Mouse (Mus musculus): ENCODE data around the gene Mia. TPM values are rescaled to one million over a fixed set of nuclear protein-coding genes. Genes with fewer than 3 reads are reported as not detected.

The Mia gene
- total and polyA plus RNA-seq, 2 experiments from 2014 or later: 17.4 to 32.8 TPM

GRCm38 (mm10) chr7:27166229-27166613 lies 14.7 kb downstream of the Mia start:
- no peaks in the 10 kb centered on the region for H3K9me3 ChIP-seq (ENCODE audit: low read length)
- peak overlapping the region; percentile 92 for H3K9ac ChIP-seq
- H3K36me3 ChIP-seq (ENCODE audit: insufficient read depth): peaks cover 18% of the 10 kb centered on the region
- peak overlapping the region; percentile 90 for H3K4me3 ChIP-seq (ENCODE audit: low read depth, low read length)
- under 1% methylated on average over 27 of the region's 43 CpGs for WGBS
- no peaks in the 10 kb centered on the region for H3K27me3 ChIP-seq (ENCODE audit: insufficient read depth, low read length)
- peak; percentile 87 for DNase-seq
- peak; percentile 69 for ATAC-seq
- H3K4me1 ChIP-seq (ENCODE audit: insufficient read depth): peaks cover 24% of the 10 kb centered on the region
- no peak for TF ChIP-seq CTCF (IDR thresholded peaks at IDR 0.05; ENCODE audit: low read depth)
- peak overlapping the region; percentile 75 for H3K4me2 ChIP-seq (ENCODE audit: low read depth)
- peak overlapping the region; percentile 97 for H3K27ac ChIP-seq (ENCODE audit: low read depth, low read length)

GRCm38 (mm10) chr7:27165696-27166095 lies 15.3 kb downstream of the Mia start:
- peak overlapping the region; percentile 97 for H3K27ac ChIP-seq (ENCODE audit: low read depth, low read length)
- H3K4me1 ChIP-seq (ENCODE audit: insufficient read depth): peaks cover 24% of the 10 kb centered on the region
- 2% methylated on average over 8 of the region's 8 CpGs for WGBS
- H3K9me3 ChIP-seq (ENCODE audit: low read length): no peaks in the 10 kb centered on the region
- peaks cover 17% of the 10 kb centered on the region for H3K36me3 ChIP-seq (ENCODE audit: insufficient read depth)
- H3K27me3 ChIP-seq (ENCODE audit: insufficient read depth, low read length): no peaks in the 10 kb centered on the region
- peak overlapping the region; percentile 92 for H3K9ac ChIP-seq
- TF ChIP-seq CTCF (IDR thresholded peaks at IDR 0.05; ENCODE audit: low read depth): no peak
- peak overlapping the region; percentile 75 for H3K4me2 ChIP-seq (ENCODE audit: low read depth)
- ATAC-seq: peak; percentile 5; the same call in 1 of the 2 replicates
- H3K4me3 ChIP-seq (ENCODE audit: low read depth, low read length): peak overlapping the region; percentile 90
- no peak for DNase-seq

- Histone ChIP-seq H3K27me3 (ENCODE audit: insufficient read depth, low read length) (no peaks in the 10 kb centered on the region), H3K9ac (peak overlapping the region; percentile 92), H3K4me2 (ENCODE audit: low read depth) (peak overlapping the region; percentile 75), H3K36me3 (ENCODE audit: insufficient read depth) (peaks cover 17% of the 10 kb centered on the region), H3K4me1 (ENCODE audit: insufficient read depth) (peaks cover 24% of the 10 kb centered on the region), H3K4me3 (ENCODE audit: low read depth, low read length) (peak overlapping the region; percentile 90), H3K9me3 (ENCODE audit: low read length) (no peaks in the 10 kb centered on the region), H3K27ac (ENCODE audit: low read depth, low read length) (no peak overlapping the region)
- DNase-seq: no peak
- no peak for ATAC-seq
- WGBS: 71% methylated on average over 23 of the region's 23 CpGs
- 0 out of 2 replicates have a peak, but pooled peaks have one; percentile 4 for TF ChIP-seq CTCF (IDR thresholded peaks at IDR 0.05; ENCODE audit: low read depth)
These were observed 15.8 kb downstream of the Mia start for GRCm38 (mm10) chr7:27165007-27165655.

GRCm38 (mm10) chr7:27164112-27164947 lies 16.6 kb downstream of the Mia start:
- no peak for TF ChIP-seq CTCF (IDR thresholded peaks at IDR 0.05; ENCODE audit: low read depth)
- ATAC-seq (no peak), DNase-seq (no peak)
- Histone ChIP-seq H3K4me2 (ENCODE audit: low read depth) (peak overlapping the region; percentile 75), H3K4me1 (ENCODE audit: insufficient read depth) (peaks cover 24% of the 10 kb centered on the region), H3K36me3 (ENCODE audit: insufficient read depth) (peaks cover 20% of the 10 kb centered on the region), H3K4me3 (ENCODE audit: low read depth, low read length) (no peak overlapping the region), H3K9me3 (ENCODE audit: low read length) (no peaks in the 10 kb centered on the region), H3K9ac (peak overlapping the region; percentile 92), H3K27ac (ENCODE audit: low read depth, low read length) (no peak overlapping the region), H3K27me3 (ENCODE audit: insufficient read depth, low read length) (no peaks in the 10 kb centered on the region)
- 86% methylated on average over 33 of the region's 33 CpGs for WGBS

GRCm38 (mm10) chr7:27163450-27163805 lies 17.5 kb downstream of the Mia start:
- Histone ChIP-seq H3K36me3 (ENCODE audit: insufficient read depth) (peaks cover 26% of the 10 kb centered on the region), H3K9me3 (ENCODE audit: low read length) (no peaks in the 10 kb centered on the region), H3K27ac (ENCODE audit: low read depth, low read length) (no peak overlapping the region), H3K4me2 (ENCODE audit: low read depth) (peak overlapping the region; percentile 75), H3K27me3 (ENCODE audit: insufficient read depth, low read length) (no peaks in the 10 kb centered on the region), H3K9ac (peak overlapping the region; percentile 28; the same call in 1 of the 2 replicates), H3K4me1 (ENCODE audit: insufficient read depth) (peaks cover 24% of the 10 kb centered on the region), H3K4me3 (ENCODE audit: low read depth, low read length) (no peak overlapping the region)
- no peak for DNase-seq
- no peak for TF ChIP-seq CTCF (IDR thresholded peaks at IDR 0.05; ENCODE audit: low read depth)
- no peak for ATAC-seq
- WGBS: 80% methylated on average over 5 of the region's 5 CpGs

- H3K9me3 ChIP-seq (ENCODE audit: low read length): no peaks in the 10 kb centered on the region
- H3K4me1 ChIP-seq (ENCODE audit: insufficient read depth): peaks cover 24% of the 10 kb centered on the region
- no peak overlapping the region for H3K27ac ChIP-seq (ENCODE audit: low read depth, low read length)
- DNase-seq (no peak), ATAC-seq (no peak)
- no peak overlapping the region for H3K4me3 ChIP-seq (ENCODE audit: low read depth, low read length)
- H3K36me3 ChIP-seq (ENCODE audit: insufficient read depth): peaks cover 32% of the 10 kb centered on the region
- H3K9ac ChIP-seq: peak overlapping the region; percentile 28; the same call in 1 of the 2 replicates
- H3K27me3 ChIP-seq (ENCODE audit: insufficient read depth, low read length): no peaks in the 10 kb centered on the region
- 83% methylated on average over 5 of the region's 5 CpGs for WGBS
- peak overlapping the region; percentile 75 for H3K4me2 ChIP-seq (ENCODE audit: low read depth)
- no peak for TF ChIP-seq CTCF (IDR thresholded peaks at IDR 0.05; ENCODE audit: low read depth)
These were observed 18.0 kb downstream of the Mia start for GRCm38 (mm10) chr7:27162780-27163449.
